ENCODE assay signal across 21 mouse cellular contexts in genomic region chr11:55397036-55397435, GRCm38 (mm10). TPM values are rescaled to one million over a fixed set of nuclear protein-coding genes. Genes with fewer than 3 reads are reported as not detected.
DNase-seq lines count a peak whose midpoint lies in the region; ATAC-seq and TF ChIP-seq lines count a peak whose summit lies in the region.
"Had no signal": no experiment of that assay in that cellular context is flagged by ENCODE, and none has a peak within 500 bp of the region (broad histone marks: within the 10 kb centered on the region; RNA-seq: fewer than 3 reads in every experiment).

No protein-coding gene starts in this region.

- no peaks in the 10 kb centered on the region for H3K27me3 ChIP-seq in heart, embryonic 16.5 days (ENCODE audit: control insufficient read depth, insufficient read depth, low read length)
- H3K27me3 ChIP-seq: embryonic facial prominence, embryonic 12.5 days; forebrain, embryonic 12.5 days; limb, embryonic 12.5 days; midbrain, embryonic 12.5 days; neural tube, embryonic 15.5 days had no signal

- no peak; the same call in 1 of the 2 replicates for ATAC-seq in heart, embryonic 16.5 days (replicated peaks; ENCODE audit: extremely low read depth, insufficient read depth, low FRiP score)
- ATAC-seq: activated CD4-positive, CD25-positive, alpha-beta regulatory T cell, adult 4 months; inflammation-experienced regulatory T-cells, adult 6 months had no signal

- H3K4me1 ChIP-seq in heart, embryonic 16.5 days (ENCODE audit: control insufficient read depth, insufficient read depth, low read length), result peaks cover 11% of the 10 kb centered on the region
- peaks cover 25% of the 10 kb centered on the region for H3K4me1 ChIP-seq in brown adipose tissue, adult 24 weeks (ENCODE audit: control insufficient read depth, insufficient read depth, insufficient read length, low read length)
- H3K4me1 ChIP-seq: embryonic facial prominence, embryonic 12.5 days; forebrain, embryonic 12.5 days; limb, embryonic 12.5 days; midbrain, embryonic 12.5 days; neural tube, embryonic 15.5 days had no signal

- intact Hi-C loops in gastrocnemius, adult 2 months (cut with DNase I), result no loop called here
- intact Hi-C loops in gastrocnemius, postnatal 36 days (cut with DNase I), result no loop called here
- intact Hi-C loops in heart, postnatal 14 days (cut with DNase I), result no loop called here

- H3K9ac ChIP-seq in heart, embryonic 16.5 days (ENCODE audit: low read length), result 0 out of 2 replicates have a peak overlapping the region, but pooled peaks have one; percentile 26
- H3K9ac ChIP-seq: embryonic facial prominence, embryonic 12.5 days; forebrain, embryonic 12.5 days; hindbrain, embryonic 14.5 days; limb, embryonic 12.5 days; liver, embryonic 14.5 days; midbrain, embryonic 12.5 days; neural tube, embryonic 15.5 days had no signal

- H3K9me3 ChIP-seq in heart, embryonic 16.5 days (replicated peaks; ENCODE audit: control insufficient read depth, low read length), result no peaks in the 10 kb centered on the region
- H3K9me3 ChIP-seq: embryonic facial prominence, embryonic 12.5 days; forebrain, embryonic 12.5 days; limb, embryonic 12.5 days; midbrain, embryonic 12.5 days; neural tube, embryonic 15.5 days had no signal

- H3K4me3 ChIP-seq in gastrocnemius, adult 2 months, result no peak overlapping the region
- H3K4me3 ChIP-seq in heart, embryonic 16.5 days (ENCODE audit: low read length), result no peak overlapping the region
- H3K4me3 ChIP-seq in layer of hippocampus, adult 2 months, result no peak overlapping the region
- no peak overlapping the region for H3K4me3 ChIP-seq in brown adipose tissue, adult 24 weeks (ENCODE audit: insufficient read depth, low read depth, low read length)
- H3K4me3 ChIP-seq: embryonic facial prominence, embryonic 12.5 days; erythroblast, embryonic 14.5 days; forebrain, embryonic 12.5 days; limb, embryonic 12.5 days; midbrain, embryonic 12.5 days; neural tube, embryonic 15.5 days had no signal

- WGBS in heart, embryonic 16.5 days, result 39% methylated on average over 2 of the region's 2 CpGs

- no peak overlapping the region for H3K4me2 ChIP-seq in heart, embryonic 16.5 days (ENCODE audit: low read depth, low read length)
- H3K4me2 ChIP-seq: embryonic facial prominence, embryonic 12.5 days; forebrain, embryonic 12.5 days; heart, embryonic 11.5 days; hindbrain, embryonic 14.5 days; limb, embryonic 12.5 days; midbrain, embryonic 12.5 days; neural tube, embryonic 15.5 days had no signal

- peak; percentile 11; the same call in 1 of the 2 replicates for TF ChIP-seq CTCF in gastrocnemius, adult 2 months (IDR thresholded peaks at IDR 0.05)
- TF ChIP-seq CTCF in layer of hippocampus, adult 2 months (conservative IDR thresholded peaks at IDR 0.05), result no peak; the same call in 1 of the 2 replicates

- no peak for DNase-seq in gastrocnemius, adult 2 months
- no peak for DNase-seq in gastrocnemius, postnatal 36 days
- DNase-seq in heart, postnatal 14 days, result no peak
- no peak for DNase-seq in layer of hippocampus, adult 2 months (ENCODE audit: low spot score in 2 of 2)
- no peak for DNase-seq in layer of hippocampus, adult 9-10 months (ENCODE audit: low spot score)
- no peak for DNase-seq in right cerebral cortex, postnatal 14 days
- DNase-seq: lung, postnatal 14 days; right cerebral cortex, adult 18-20 months had no signal

- H3K36me3 ChIP-seq in heart, embryonic 16.5 days (ENCODE audit: control insufficient read depth, insufficient read depth), result peaks cover 60% of the 10 kb centered on the region
- H3K36me3 ChIP-seq: neural tube, embryonic 15.5 days had no signal

- H3K27ac ChIP-seq in gastrocnemius, adult 2 months, result peak overlapping the region; percentile 78
- H3K27ac ChIP-seq in heart, embryonic 16.5 days (ENCODE audit: low read length), result peak overlapping the region; percentile 79
- H3K27ac ChIP-seq in layer of hippocampus, adult 2 months, result peak overlapping the region; percentile 36; the same call in 1 of the 2 replicates
- peak overlapping the region; percentile 69 for H3K27ac ChIP-seq in brown adipose tissue, adult 24 weeks (replicated peaks; ENCODE audit: low read depth, low read length)
- H3K27ac ChIP-seq: embryonic facial prominence, embryonic 12.5 days; forebrain, embryonic 12.5 days; hindbrain, embryonic 14.5 days; limb, embryonic 12.5 days; liver, embryonic 14.5 days; midbrain, embryonic 12.5 days; neural tube, embryonic 15.5 days had no signal

RNA-seq across cellular contexts. Expression of gene Sparc, which starts 25.9 kb away (rescaled TPM):
- total RNA-seq in gastrocnemius, adult 2 months (2021), result 100 to 1,000 TPM; 276 to 473 TPM
- 100 to 1,000 TPM; 572 to 675 TPM for total RNA-seq in gastrocnemius, postnatal 36 days (2021)
- 1,876 and 1,966 TPM in 2 replicates for polyA plus RNA-seq in heart, embryonic 16.5 days (2015; fragmentation: Nextera tagmentation; extraction: Ambion mirVana)
- total RNA-seq in heart, postnatal 14 days (2021), result 1,000 to 10,000 TPM; 1,338 to 1,403 TPM
- total RNA-seq in layer of hippocampus, adult 2 months (2021), result 100 to 1,000 TPM; 274 to 288 TPM
- polyA plus RNA-seq in brown adipose tissue, adult 24 weeks (2012; ENCODE audit: insufficient read depth, insufficient read length, missing spikeins), result 730 and 804 TPM in 2 replicates
- polyA plus RNA-seq: activated CD4-positive, CD25-positive, alpha-beta regulatory T cell, adult 4 months; inflammation-experienced regulatory T-cells, adult 6 months had no signal
